Mouse (Mus musculus): ENCODE data around the gene Zmiz1. TPM values are rescaled to one million over a fixed set of nuclear protein-coding genes. Genes with fewer than 3 reads are reported as not detected.

Gene Zmiz1
- 48.5 and 75.6 TPM in 2 replicates for total RNA-seq (2014; rRNA removed)
- 27.7 and 38.0 TPM in 2 replicates for polyA plus RNA-seq (2015; fragmentation: Nextera tagmentation; extraction: Ambion mirVana)

- no peak for TF ChIP-seq CTCF (IDR thresholded peaks at IDR 0.05; ENCODE audit: low read depth)
- DNase-seq (peak; percentile 92), ATAC-seq (peak; percentile 49)
- WGBS, result under 1% methylated on average over 41 of the region's 42 CpGs
- Histone ChIP-seq H3K27me3 (ENCODE audit: insufficient read depth, low read length) (no peaks in the 10 kb centered on the region), H3K9me3 (ENCODE audit: low read length) (no peaks in the 10 kb centered on the region), H3K36me3 (ENCODE audit: insufficient read depth) (no peaks in the 10 kb centered on the region), H3K4me1 (ENCODE audit: insufficient read depth) (peaks cover 19% of the 10 kb centered on the region; the same call in 1 of the 2 replicates), H3K4me3 (ENCODE audit: low read depth, low read length) (peak within 1 kb of the TSS; percentile 78), H3K4me2 (ENCODE audit: low read depth) (peak within 1 kb of the TSS; percentile 88), H3K27ac (ENCODE audit: low read depth, low read length) (peak within 1 kb of the TSS; percentile 97), H3K9ac (peak within 1 kb of the TSS; percentile 86)
These were observed at the start of gene Zmiz1 for GRCm38 (mm10) chr14:25459016-25459393. Gene Zmiz1, plus strand, starts transcription at chr14:25459185.

- Histone ChIP-seq H3K4me2 (ENCODE audit: low read depth) (no peak overlapping the region), H3K27me3 (ENCODE audit: insufficient read depth, low read length) (no peaks in the 10 kb centered on the region), H3K9ac (no peak overlapping the region), H3K4me1 (ENCODE audit: insufficient read depth) (no peaks in the 10 kb centered on the region), H3K9me3 (ENCODE audit: low read length) (no peaks in the 10 kb centered on the region), H3K36me3 (ENCODE audit: insufficient read depth) (no peaks in the 10 kb centered on the region), H3K4me3 (ENCODE audit: low read depth, low read length) (no peak overlapping the region), H3K27ac (ENCODE audit: low read depth, low read length) (no peak overlapping the region)
- no peak for TF ChIP-seq CTCF (IDR thresholded peaks at IDR 0.05; ENCODE audit: low read depth)
- 86% methylated on average over 9 of the region's 9 CpGs for WGBS
- no peak for DNase-seq
- ATAC-seq, result no peak
These were observed 47.0 kb upstream of the Zmiz1 start for GRCm38 (mm10) chr14:25411848-25412527.

- DNase-seq (no peak), ATAC-seq (no peak)
- Histone ChIP-seq H3K27me3 (ENCODE audit: insufficient read depth, low read length) (no peaks in the 10 kb centered on the region), H3K9ac (no peak overlapping the region), H3K4me3 (ENCODE audit: low read depth, low read length) (no peak overlapping the region), H3K36me3 (ENCODE audit: insufficient read depth) (no peaks in the 10 kb centered on the region), H3K4me2 (ENCODE audit: low read depth) (no peak overlapping the region), H3K27ac (ENCODE audit: low read depth, low read length) (no peak overlapping the region), H3K9me3 (ENCODE audit: low read length) (no peaks in the 10 kb centered on the region), H3K4me1 (ENCODE audit: insufficient read depth) (no peaks in the 10 kb centered on the region)
- no peak for TF ChIP-seq CTCF (IDR thresholded peaks at IDR 0.05; ENCODE audit: low read depth)
- 96% methylated on average over 10 of the region's 10 CpGs for WGBS
These were observed 46.2 kb upstream of the Zmiz1 start for GRCm38 (mm10) chr14:25412811-25413210.

GRCm38 (mm10) chr14:25413510-25413909 lies 45.5 kb upstream of the Zmiz1 start:
- Histone ChIP-seq H3K36me3 (ENCODE audit: insufficient read depth) (no peaks in the 10 kb centered on the region), H3K27me3 (ENCODE audit: insufficient read depth, low read length) (no peaks in the 10 kb centered on the region)
- ATAC-seq, result no peak

GRCm38 (mm10) chr14:25414115-25414514 lies 44.9 kb upstream of the Zmiz1 start:
- no peaks in the 10 kb centered on the region for H3K9me3 ChIP-seq (ENCODE audit: low read length)
- no peaks in the 10 kb centered on the region for H3K27me3 ChIP-seq (ENCODE audit: insufficient read depth, low read length)
- H3K36me3 ChIP-seq (ENCODE audit: insufficient read depth), result no peaks in the 10 kb centered on the region
- no peak overlapping the region for H3K4me3 ChIP-seq (ENCODE audit: low read depth, low read length)
- DNase-seq, result no peak
- no peak overlapping the region for H3K4me2 ChIP-seq (ENCODE audit: low read depth)
- 81% methylated on average over 4 of the region's 4 CpGs for WGBS
- no peak overlapping the region for H3K9ac ChIP-seq
- no peak for ATAC-seq
- no peak overlapping the region for H3K27ac ChIP-seq (ENCODE audit: low read depth, low read length)
- no peak for TF ChIP-seq CTCF (IDR thresholded peaks at IDR 0.05; ENCODE audit: low read depth)
- no peaks in the 10 kb centered on the region for H3K4me1 ChIP-seq (ENCODE audit: insufficient read depth)

More at GRCm38 (mm10) chr14:25413510-25413909, 45.5 kb upstream of the Zmiz1 start:
- Histone ChIP-seq H3K4me2 (ENCODE audit: low read depth) (no peak overlapping the region), H3K4me3 (ENCODE audit: low read depth, low read length) (no peak overlapping the region), H3K9me3 (ENCODE audit: low read length) (no peaks in the 10 kb centered on the region), H3K9ac (no peak overlapping the region), H3K4me1 (ENCODE audit: insufficient read depth) (no peaks in the 10 kb centered on the region), H3K27ac (ENCODE audit: low read depth, low read length) (no peak overlapping the region)
- no peak for TF ChIP-seq CTCF (IDR thresholded peaks at IDR 0.05; ENCODE audit: low read depth)
- WGBS, result 83% methylated on average over 3 of the region's 3 CpGs
- no peak for DNase-seq

- no peak for DNase-seq
- peaks cover 2% of the 10 kb centered on the region; the same call in 1 of the 2 replicates for H3K4me1 ChIP-seq (ENCODE audit: insufficient read depth)
- ATAC-seq, result no peak
- no peak overlapping the region for H3K4me2 ChIP-seq (ENCODE audit: low read depth)
- no peak overlapping the region for H3K4me3 ChIP-seq (ENCODE audit: low read depth, low read length)
- no peaks in the 10 kb centered on the region for H3K27me3 ChIP-seq (ENCODE audit: insufficient read depth, low read length)
- H3K9me3 ChIP-seq (ENCODE audit: low read length), result no peaks in the 10 kb centered on the region
- WGBS, result 78% methylated on average over 7 of the region's 7 CpGs
- no peak overlapping the region for H3K9ac ChIP-seq
- H3K27ac ChIP-seq (ENCODE audit: low read depth, low read length), result no peak overlapping the region
- no peak for TF ChIP-seq CTCF (IDR thresholded peaks at IDR 0.05; ENCODE audit: low read depth)
- H3K36me3 ChIP-seq (ENCODE audit: insufficient read depth), result no peaks in the 10 kb centered on the region
These were observed 38.8 kb upstream of the Zmiz1 start for GRCm38 (mm10) chr14:25420001-25420690.

GRCm38 (mm10) chr14:25420987-25421386 lies 38.0 kb upstream of the Zmiz1 start:
- Histone ChIP-seq H3K27me3 (ENCODE audit: insufficient read depth, low read length) (no peaks in the 10 kb centered on the region), H3K4me1 (ENCODE audit: insufficient read depth) (peaks cover 2% of the 10 kb centered on the region; the same call in 1 of the 2 replicates), H3K9ac (0 out of 2 replicates have a peak overlapping the region, but pooled peaks have one; percentile 6), H3K4me2 (ENCODE audit: low read depth) (no peak overlapping the region), H3K4me3 (ENCODE audit: low read depth, low read length) (no peak overlapping the region), H3K27ac (ENCODE audit: low read depth, low read length) (peak overlapping the region; percentile 77), H3K36me3 (ENCODE audit: insufficient read depth) (no peaks in the 10 kb centered on the region), H3K9me3 (ENCODE audit: low read length) (no peaks in the 10 kb centered on the region)
- 95% methylated on average over 1 of the region's 1 CpGs for WGBS
- ATAC-seq, result peak; percentile 4; the same call in 1 of the 2 replicates
- peak; percentile 12 for DNase-seq
- no peak for TF ChIP-seq CTCF (IDR thresholded peaks at IDR 0.05; ENCODE audit: low read depth)
